In the genomic region with DNA sequence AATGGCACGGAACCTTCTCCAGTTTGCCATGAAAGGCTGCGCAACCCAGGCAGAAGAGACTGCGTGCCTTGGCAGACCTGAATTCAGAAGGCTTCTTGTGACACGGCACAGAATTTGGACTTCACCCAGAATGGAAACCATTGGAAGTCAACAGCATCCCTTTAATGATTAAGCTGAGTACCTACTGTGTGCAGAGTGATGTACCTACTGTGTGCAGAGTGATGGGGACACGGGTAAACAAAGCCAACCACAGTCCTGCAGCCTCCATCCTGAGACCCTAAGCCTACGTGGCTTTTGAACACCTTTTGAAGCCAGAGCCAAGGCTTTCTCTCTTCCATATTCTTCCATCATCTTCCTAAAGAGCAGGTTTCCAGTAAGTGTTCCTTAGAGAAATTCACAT, we compare ENCODE assay signal across 35 mouse cellular contexts.
"Had no signal": no experiment of that assay in that cellular context is flagged by ENCODE, and none has a peak within 500 bp of the region (broad histone marks: within the 10 kb centered on the region; RNA-seq: fewer than 3 reads in every experiment).

No protein-coding gene starts in this region.

- H3K27me3 ChIP-seq: heart, embryonic 12.5 days; heart, embryonic 13.5 days; heart, embryonic 15.5 days; hindbrain, embryonic 12.5 days; hindbrain, embryonic 13.5 days; hindbrain, embryonic 15.5 days; intestine, embryonic 15.5 days; kidney, embryonic 15.5 days had no signal

- H3K27ac ChIP-seq: heart, embryonic 10.5 days; heart, embryonic 13.5 days; heart, embryonic 15.5 days; hindbrain, embryonic 10.5 days; hindbrain, embryonic 12.5 days; hindbrain, embryonic 13.5 days; hindbrain, embryonic 14.5 days; hindbrain, embryonic 15.5 days; hindbrain, postnatal 0 days; intestine, embryonic 15.5 days; kidney, embryonic 15.5 days; kidney, postnatal 0 days; layer of hippocampus, adult 2 months had no signal

- H3K9me3 ChIP-seq: heart, embryonic 10.5 days; heart, embryonic 12.5 days; heart, embryonic 13.5 days; heart, embryonic 15.5 days; hindbrain, embryonic 10.5 days; hindbrain, embryonic 12.5 days; hindbrain, embryonic 13.5 days; hindbrain, embryonic 15.5 days; intestine, embryonic 15.5 days; kidney, embryonic 15.5 days had no signal

- H3K36me3 ChIP-seq: heart, embryonic 10.5 days; heart, embryonic 12.5 days; heart, embryonic 13.5 days; heart, embryonic 15.5 days; hindbrain, embryonic 10.5 days; hindbrain, embryonic 15.5 days; intestine, embryonic 15.5 days; kidney, embryonic 15.5 days had no signal

- H3K4me2 ChIP-seq: heart, embryonic 11.5 days; heart, embryonic 12.5 days; heart, embryonic 13.5 days; heart, embryonic 15.5 days; hindbrain, embryonic 12.5 days; hindbrain, embryonic 13.5 days; hindbrain, embryonic 14.5 days; hindbrain, embryonic 15.5 days; intestine, embryonic 15.5 days; kidney, embryonic 15.5 days had no signal

- H3K4me3 ChIP-seq: heart, embryonic 10.5 days; heart, embryonic 12.5 days; heart, embryonic 13.5 days; heart, embryonic 15.5 days; hindbrain, embryonic 10.5 days; hindbrain, embryonic 12.5 days; hindbrain, embryonic 13.5 days; hindbrain, embryonic 15.5 days; intestine, embryonic 15.5 days; kidney, embryonic 15.5 days; layer of hippocampus, adult 2 months had no signal

- ATAC-seq: hindbrain, embryonic 16.5 days; hindbrain, postnatal 0 days; inflammation-experienced regulatory T-cells, adult 6 months; intestine, embryonic 15.5 days; intestine, embryonic 16.5 days; intestine, postnatal 0 days had no signal

- DNase-seq: heart, postnatal 10 days; heart, postnatal 14 days; heart, postnatal 36 days; heart, postnatal 4 days; kidney, adult 11 months; kidney, adult 18-20 months; kidney, adult 2 months; kidney, adult 8-10 months; kidney, adult 9 months; kidney, postnatal 10 days; kidney, postnatal 14 days; kidney, postnatal 25 days; kidney, postnatal 36 days; kidney, postnatal 4 days; layer of hippocampus, adult 9-11 months; layer of hippocampus, postnatal 36 days had no signal

- H3K9ac ChIP-seq: heart, embryonic 12.5 days; heart, embryonic 13.5 days; heart, embryonic 15.5 days; hindbrain, embryonic 12.5 days; hindbrain, embryonic 13.5 days; hindbrain, embryonic 14.5 days; hindbrain, embryonic 15.5 days; intestine, embryonic 15.5 days; kidney, embryonic 15.5 days had no signal

- H3K4me1 ChIP-seq: intestine, embryonic 15.5 days; kidney, embryonic 15.5 days had no signal
